Mouse (Mus musculus) neural tube, embryonic 11.5 days (tissue): Measurements from ENCODE around the gene Nup62. TPM values are rescaled to one million over a fixed set of nuclear protein-coding genes. Genes with fewer than 3 reads are reported as not detected.

Experiments used
- ATAC-seq: fragments of 200-750 bp; cut with Nextera tagmentation; 2 replicates; pipeline ENCODE4 v1.8.0; 2017; ENCODE audit warnings: moderate number of reproducible peaks, mild to moderate bottlenecking, moderate TSS enrichment, moderate library complexity; ENCODE audit not compliant: insufficient read depth, low FRiP score, low TSS enrichment
- DNase-seq: peaks from one replicate; pipeline ENCODE4 v3.0.0-alpha.2; 2015; ENCODE audit warnings: low spot score
- H3K27ac ChIP-seq: fragments of 300-500 bp; sonication (generic); 2 replicates; pipeline ENCODE4 v1.5.1; 2014; ENCODE audit warnings: low read depth, mild to moderate bottlenecking, low read length
- H3K27me3 ChIP-seq: fragments of 300-500 bp; sonication (generic); 2 replicates; pipeline ENCODE4 v1.6.1; 2014; ENCODE audit warnings: mild to moderate bottlenecking, low read length, mixed read lengths; ENCODE audit not compliant: control insufficient read depth, insufficient read depth
- H3K36me3 ChIP-seq: fragments of 300-500 bp; sonication (generic); 2 replicates; pipeline ENCODE4 v1.6.1; 2014; ENCODE audit warnings: mild to moderate bottlenecking, low read length, moderate library complexity, mixed read lengths; ENCODE audit not compliant: control insufficient read depth, insufficient read depth
- H3K4me1 ChIP-seq: fragments of 300-500 bp; sonication (generic); 2 replicates; pipeline ENCODE4 v1.6.1; 2014; ENCODE audit warnings: low read length, mixed read lengths; ENCODE audit not compliant: control insufficient read depth, insufficient read depth
- H3K4me2 ChIP-seq: fragments of 300-500 bp; sonication (generic); 2 replicates; pipeline ENCODE4 v1.6.1; 2014; ENCODE audit warnings: low read depth, mild to moderate bottlenecking, moderate library complexity
- H3K4me3 ChIP-seq: fragments of 300-500 bp; sonication (generic); 2 replicates; pipeline ENCODE4 v1.5.1; 2014; ENCODE audit warnings: low read depth, low read length
- H3K9ac ChIP-seq: fragments of 300-500 bp; sonication (generic); 2 replicates; pipeline ENCODE4 v1.6.1; 2014; ENCODE audit warnings: mild to moderate bottlenecking, low read length
- H3K9me3 ChIP-seq: fragments of 300-500 bp; sonication (generic); 2 replicates; pipeline ENCODE4 v1.6.1; 2016; ENCODE audit warnings: low read length; ENCODE audit not compliant: control insufficient read depth
- WGBS: fragments of 180-500 bp; shearing (Covaris S2); extraction: QIAGEN DNeasy Blood & Tissue Kit; methylation state at CpG from one replicate; pipeline ENCODE4 v1.1.7; 2014; 5-methylcytosine and 5-hydroxymethylcytosine counted together
- polyA plus RNA-seq: library from polyadenylated mRNA; unstranded; fragments of >200 nt; fragmentation: Nextera tagmentation; extraction: Ambion mirVana; gene quantifications from 2 replicates; pipeline ENCODE4 v1.2.1, GENCODE M21; 2014

Nup62 gene
- polyA plus RNA-seq = 64.2 and 68.3 TPM in 2 replicates

DNA sequence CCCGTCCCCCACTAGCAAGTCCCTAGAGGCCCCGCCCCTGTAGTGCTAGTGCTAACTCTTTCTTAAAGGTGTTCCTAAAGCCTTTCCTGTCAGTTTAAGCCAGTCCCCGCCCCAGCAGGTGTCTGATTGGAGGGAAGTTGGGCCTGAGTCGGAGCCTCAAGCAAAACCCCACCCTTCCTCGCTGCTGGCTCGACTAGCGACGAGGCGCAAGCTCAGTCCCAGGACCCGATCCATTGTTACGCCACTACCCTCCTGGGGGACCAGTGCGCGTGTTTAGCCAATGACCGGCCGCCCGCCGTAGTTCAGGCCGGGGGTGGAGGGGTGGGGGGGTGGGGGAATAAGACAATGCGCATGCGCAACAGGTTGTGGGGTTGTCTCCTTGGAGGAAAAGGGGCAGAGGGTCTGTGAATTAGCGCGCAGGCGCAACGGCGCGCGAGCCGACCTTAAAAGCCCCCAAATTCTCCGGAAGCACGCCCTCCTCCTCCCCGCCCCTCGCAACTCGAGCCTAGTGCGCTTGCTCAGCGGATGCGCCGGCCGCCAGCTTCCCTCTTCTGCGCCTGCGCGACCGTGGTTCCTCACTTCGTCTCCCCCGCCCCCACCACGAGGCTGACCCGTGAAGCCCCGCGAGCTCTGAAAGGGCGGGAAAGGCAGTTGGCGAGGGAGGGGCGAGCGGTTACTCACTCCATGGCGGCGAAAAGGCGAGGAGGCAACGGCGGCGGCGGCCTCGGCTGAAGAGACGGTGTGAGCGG is at the start of gene Nup62, which contains the start of gene Il4i1:
TSS of gene Nup62 (plus strand) at position 368 of the 749 bp plus-strand sequence.
TSS of gene Il4i1 (plus strand) at position 667 of the 749 bp plus-strand sequence.
- H3K4me3 ChIP-seq = peak within 1 kb of the TSS; percentile 85
- H3K9me3 ChIP-seq = no peaks in the 10 kb centered on the region
- peak within 1 kb of the TSS; percentile 89 for H3K4me2 ChIP-seq
- 0 out of 2 replicates have a peak, but pooled peaks cover 3% of the 10 kb centered on the region for H3K36me3 ChIP-seq
- peak within 1 kb of the TSS; percentile 96 for H3K9ac ChIP-seq
- peak within 1 kb of the TSS; percentile 95 for H3K27ac ChIP-seq
- H3K27me3 ChIP-seq = no peaks in the 10 kb centered on the region
- DNase-seq = peak; percentile 100
- ATAC-seq = peak; percentile 93
- WGBS = under 1% methylated on average over 45 of the region's 62 CpGs
- H3K4me1 ChIP-seq = peaks cover 22% of the 10 kb centered on the region

DNA sequence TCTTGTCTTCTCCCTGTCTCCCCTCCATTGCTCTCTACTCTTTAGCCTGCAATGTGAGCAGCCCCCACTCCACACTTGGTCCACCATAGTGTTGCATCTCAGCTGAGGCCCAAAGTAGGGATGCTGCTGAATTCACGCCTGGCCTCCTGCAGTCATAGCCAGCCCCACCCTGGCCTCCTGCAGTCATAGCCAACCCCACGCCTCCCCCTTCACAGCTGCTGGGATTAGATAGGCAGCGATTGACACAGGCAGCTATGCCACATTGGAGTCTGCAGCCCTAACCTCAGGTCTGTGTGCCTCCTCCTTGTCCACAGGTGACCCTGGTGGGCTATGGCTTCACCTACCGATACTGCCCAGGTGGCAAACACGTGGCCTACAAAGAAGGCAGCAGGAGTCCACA is 47.8 kb upstream of the Nup62 start:
- Histone ChIP-seq H3K4me2 (no peak overlapping the region), H3K27ac (no peak overlapping the region), H3K27me3 (no peaks in the 10 kb centered on the region), H3K4me1 (no peaks in the 10 kb centered on the region), H3K4me3 (no peak overlapping the region), H3K9me3 (no peaks in the 10 kb centered on the region), H3K36me3 (peaks cover 16% of the 10 kb centered on the region), H3K9ac (no peak overlapping the region)
- 84% methylated on average over 5 of the region's 5 CpGs for WGBS
- ATAC-seq (no peak), DNase-seq (no peak)

DNA sequence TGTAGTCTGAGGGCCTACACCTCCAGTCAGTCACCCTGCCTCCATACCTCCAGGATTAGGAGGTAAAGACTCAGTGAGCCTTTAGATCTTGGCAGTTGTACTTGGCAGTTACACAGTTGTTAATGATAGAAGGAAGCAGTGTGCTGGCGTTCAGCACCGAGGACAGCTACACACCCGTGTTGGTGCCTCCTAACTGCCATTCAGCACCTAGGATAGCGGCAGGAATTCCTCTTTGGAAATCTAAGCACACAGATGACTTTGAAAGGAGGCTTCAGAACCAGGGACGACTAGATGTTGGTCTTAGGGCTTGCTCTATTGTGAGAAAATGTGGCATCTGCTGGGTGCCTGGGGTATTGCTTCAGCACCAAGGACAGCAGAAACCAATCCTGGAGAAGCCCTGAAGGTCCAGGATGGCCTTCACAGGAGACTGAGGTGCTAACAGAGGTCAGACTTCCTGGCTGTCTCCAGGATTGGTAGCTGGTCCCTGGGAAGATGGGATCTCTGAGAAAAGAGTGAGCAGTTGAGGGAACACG is 45.8 kb upstream of the Nup62 start:
- no peak overlapping the region for H3K27ac ChIP-seq
- no peaks in the 10 kb centered on the region for H3K9me3 ChIP-seq
- H3K4me1 ChIP-seq = no peaks in the 10 kb centered on the region
- ATAC-seq (no peak), DNase-seq (peak; percentile 70)
- no peak overlapping the region for H3K9ac ChIP-seq
- H3K27me3 ChIP-seq = no peaks in the 10 kb centered on the region
- peaks cover 11% of the 10 kb centered on the region for H3K36me3 ChIP-seq
- WGBS = 18% methylated on average over 6 of the region's 6 CpGs
- H3K4me2 ChIP-seq = no peak overlapping the region
- no peak overlapping the region for H3K4me3 ChIP-seq

- 90% methylated on average over 8 of the region's 8 CpGs for WGBS
- Histone ChIP-seq H3K27ac (no peak overlapping the region), H3K9me3 (no peaks in the 10 kb centered on the region), H3K4me2 (no peak overlapping the region), H3K27me3 (no peaks in the 10 kb centered on the region), H3K36me3 (peaks cover 4% of the 10 kb centered on the region), H3K4me3 (no peak overlapping the region), H3K9ac (no peak overlapping the region), H3K4me1 (no peaks in the 10 kb centered on the region)
- ATAC-seq (no peak), DNase-seq (no peak)
Measured at GRCm38 (mm10) chr7:44772591-44773204, 43.2 kb upstream of the Nup62 start.

DNA sequence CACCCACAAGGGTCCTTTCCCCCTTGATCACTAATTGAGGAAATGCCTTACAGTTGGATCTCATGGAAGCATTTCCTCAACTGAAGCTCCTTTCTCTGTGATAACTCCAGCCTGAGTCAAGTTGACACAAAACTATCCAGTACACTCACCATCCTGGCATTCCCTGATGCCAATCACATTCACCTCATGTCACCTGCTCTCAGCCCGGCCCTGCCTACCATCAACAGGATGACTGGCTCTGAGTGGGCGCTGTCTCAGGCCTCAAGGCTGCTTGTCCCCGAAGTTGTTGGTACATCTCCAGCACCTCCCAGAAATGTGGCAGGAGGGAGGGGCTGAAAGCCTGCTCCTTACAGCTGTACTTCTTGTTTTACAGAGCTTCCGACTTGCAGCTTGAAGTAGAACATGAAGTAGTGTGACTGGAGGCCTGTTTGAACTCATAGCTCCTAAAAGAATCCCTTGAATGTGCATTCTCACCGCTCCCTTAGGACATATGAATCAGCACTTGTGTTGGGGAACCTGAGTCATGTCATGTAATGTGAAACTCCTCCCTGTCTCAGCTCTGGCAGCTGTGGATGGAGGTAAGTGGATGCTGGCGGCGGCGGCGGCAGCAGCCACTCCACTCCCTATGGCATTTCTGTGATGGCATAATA is 38.9 kb upstream of the Nup62 start:
- Histone ChIP-seq H3K36me3 (no peaks in the 10 kb centered on the region; the same call in 1 of the 2 replicates), H3K27me3 (no peaks in the 10 kb centered on the region), H3K4me1 (no peaks in the 10 kb centered on the region), H3K9me3 (no peaks in the 10 kb centered on the region), H3K4me2 (no peak overlapping the region), H3K9ac (no peak overlapping the region), H3K27ac (no peak overlapping the region), H3K4me3 (no peak overlapping the region)
- ATAC-seq = no peak
- 89% methylated on average over 9 of the region's 9 CpGs for WGBS
- no peak for DNase-seq

DNA sequence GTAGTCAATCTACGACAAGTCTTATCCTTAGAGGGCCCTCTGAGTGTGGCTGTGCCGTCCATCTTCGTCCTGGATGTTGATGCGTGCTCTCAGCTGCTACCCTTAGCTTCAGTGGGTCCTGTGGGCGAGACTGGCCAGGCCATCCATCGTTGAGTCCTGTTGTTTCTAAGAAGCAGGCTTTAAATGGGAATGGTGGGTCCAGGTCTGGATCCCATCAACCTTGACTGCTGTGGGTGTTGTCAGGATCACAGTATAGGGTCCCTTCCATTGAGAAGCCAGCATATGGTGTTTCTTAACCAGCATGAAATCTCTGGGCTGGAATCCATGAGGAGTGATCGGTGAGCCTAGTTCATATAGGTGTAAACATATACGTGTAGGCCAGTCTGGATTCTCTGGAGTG is 35.8 kb upstream of the Nup62 start:
- 86% methylated on average over 8 of the region's 8 CpGs for WGBS
- no peak overlapping the region for H3K27ac ChIP-seq
- no peaks in the 10 kb centered on the region for H3K4me1 ChIP-seq
- no peak for DNase-seq
- no peak overlapping the region for H3K9ac ChIP-seq
- no peaks in the 10 kb centered on the region for H3K9me3 ChIP-seq
- H3K4me3 ChIP-seq = no peak overlapping the region
- ATAC-seq = no peak
- H3K36me3 ChIP-seq = no peaks in the 10 kb centered on the region; the same call in 1 of the 2 replicates
- H3K27me3 ChIP-seq = no peaks in the 10 kb centered on the region
- no peak overlapping the region for H3K4me2 ChIP-seq

GRCm38 (mm10) chr7:44789531-44789930 is 26.4 kb upstream of the Nup62 start:
- no peak for DNase-seq
- Histone ChIP-seq H3K36me3 (no peaks in the 10 kb centered on the region), H3K4me1 (no peaks in the 10 kb centered on the region), H3K27me3 (no peaks in the 10 kb centered on the region), H3K4me3 (no peak overlapping the region), H3K27ac (no peak overlapping the region), H3K4me2 (no peak overlapping the region), H3K9ac (no peak overlapping the region), H3K9me3 (no peaks in the 10 kb centered on the region)
- WGBS = 63% methylated on average over 3 of the region's 3 CpGs
- ATAC-seq = no peak

DNA sequence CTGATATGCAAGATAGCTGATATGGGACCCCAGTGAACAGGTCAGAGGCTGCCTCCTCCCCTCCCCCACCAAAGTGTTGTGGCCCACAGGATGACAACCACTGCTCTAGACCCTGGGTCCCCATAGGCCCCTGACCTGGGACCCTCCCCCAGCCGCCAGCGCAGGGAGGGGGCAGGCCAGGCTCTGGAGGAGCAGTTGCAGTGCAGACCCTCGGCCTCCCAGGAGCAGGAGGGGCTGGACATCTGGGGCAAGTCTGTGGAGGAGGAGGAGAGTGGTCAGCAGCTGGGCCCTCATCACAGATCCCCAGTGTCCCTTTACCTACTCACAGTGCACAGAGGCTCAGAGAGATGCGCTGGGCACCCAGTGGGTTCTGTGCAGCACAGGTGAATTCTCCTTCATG is 25.8 kb upstream of the Nup62 start:
- no peak for DNase-seq
- H3K27me3 ChIP-seq = no peaks in the 10 kb centered on the region
- no peaks in the 10 kb centered on the region for H3K4me1 ChIP-seq
- no peak overlapping the region for H3K4me2 ChIP-seq
- no peak overlapping the region for H3K9ac ChIP-seq
- no peak for ATAC-seq
- no peak overlapping the region for H3K4me3 ChIP-seq
- H3K9me3 ChIP-seq = peaks cover 3% of the 10 kb centered on the region; the same call in 1 of the 2 replicates
- H3K27ac ChIP-seq = no peak overlapping the region
- H3K36me3 ChIP-seq = no peaks in the 10 kb centered on the region
- 69% methylated on average over 4 of the region's 4 CpGs for WGBS
